Mouse (Mus musculus) bone marrow macrophage, adult 2 months (primary cell): Measurements from ENCODE around the gene Mog.

Source experiments
- CTCF ChIP-seq: IDR thresholded peaks from 2 replicates; pipeline ENCODE4 v1.5.1; 2012; ENCODE audit warnings: low read depth, mild to moderate bottlenecking, low read length, moderate library complexity
- POLR2A ChIP-seq: IDR thresholded peaks from 2 replicates; pipeline ENCODE4 v1.6.1; 2012; ENCODE audit warnings: mild to moderate bottlenecking, low read depth, low read length, borderline replicate concordance

- TF ChIP-seq CTCF (no peak), POLR2A (no peak)
These were observed 11.1 kb downstream of the Mog start for GRCm38 (mm10) chr17:37012141-37012540.
